Mouse (Mus musculus) kidney, adult 2 months (tissue): Measurements from ENCODE around the gene Sik2.

Experiments
- CTCF ChIP-seq: fragments of 200-500 bp; conservative IDR thresholded peaks from 2 replicates; pipeline ENCODE4 v1.5.1; 2011; ENCODE audit warnings: low read depth, mild to moderate bottlenecking, control low read depth, low read length, moderate library complexity, mixed read lengths; ENCODE audit not compliant: insufficient read depth, insufficient read length
- POLR2A ChIP-seq: fragments of 200-500 bp; IDR thresholded peaks from one replicate; pipeline ENCODE4 v1.6.1; 2011; ENCODE audit warnings: low read depth, low read length, control low read depth

DNA sequence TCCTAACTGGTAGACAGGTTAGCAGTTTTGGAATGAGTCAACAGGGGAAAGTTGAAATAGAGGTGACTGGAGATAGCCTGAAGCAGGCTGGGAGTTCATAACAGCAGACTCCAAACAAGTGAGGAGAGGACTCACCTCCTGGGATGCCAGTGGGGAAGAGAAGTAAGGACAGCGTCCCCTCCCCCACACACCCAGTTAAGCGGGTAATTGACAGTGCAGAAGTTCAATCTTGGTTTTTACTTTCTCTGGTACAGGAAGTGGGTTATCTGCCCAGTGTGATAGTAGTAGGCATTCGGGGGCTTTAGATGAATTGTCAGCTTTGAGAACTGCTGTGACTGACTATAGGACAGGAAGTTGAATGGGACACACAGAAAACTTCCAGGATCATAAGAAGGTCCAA, 11.5 kb upstream of the Sik2 start:
- TF ChIP-seq POLR2A (no peak), CTCF (no peak)
